Mouse (Mus musculus): ENCODE data around the gene Ndufa8. TPM values are rescaled to one million over a fixed set of nuclear protein-coding genes. Genes with fewer than 3 reads are reported as not detected.

The Ndufa8 gene
- polyA plus RNA-seq, 1 experiment from 2014 or later: 156 TPM

GRCm38 (mm10) chr2:36081446-36081845 is 32.2 kb upstream of the Ndufa8 start:
- peaks cover 22% of the 10 kb centered on the region; the same call in 1 of the 2 replicates for H3K27me3 ChIP-seq
- no peaks in the 10 kb centered on the region for H3K4me1 ChIP-seq (replicated peaks)
- H3K4me2 ChIP-seq: no peak overlapping the region
- H3K9me3 ChIP-seq (replicated peaks): no peaks in the 10 kb centered on the region
- no peak overlapping the region for H3K9ac ChIP-seq
- WGBS (ENCODE audit: insufficient replicate concordance): 34% methylated on average over 9 of the region's 9 CpGs
- no peak overlapping the region for H3K27ac ChIP-seq
- ATAC-seq (ENCODE audit: low read depth) (peak; percentile 87), DNase-seq (no peak)
- H3K4me3 ChIP-seq (replicated peaks): no peak overlapping the region
- no peaks in the 10 kb centered on the region for H3K36me3 ChIP-seq

DNA sequence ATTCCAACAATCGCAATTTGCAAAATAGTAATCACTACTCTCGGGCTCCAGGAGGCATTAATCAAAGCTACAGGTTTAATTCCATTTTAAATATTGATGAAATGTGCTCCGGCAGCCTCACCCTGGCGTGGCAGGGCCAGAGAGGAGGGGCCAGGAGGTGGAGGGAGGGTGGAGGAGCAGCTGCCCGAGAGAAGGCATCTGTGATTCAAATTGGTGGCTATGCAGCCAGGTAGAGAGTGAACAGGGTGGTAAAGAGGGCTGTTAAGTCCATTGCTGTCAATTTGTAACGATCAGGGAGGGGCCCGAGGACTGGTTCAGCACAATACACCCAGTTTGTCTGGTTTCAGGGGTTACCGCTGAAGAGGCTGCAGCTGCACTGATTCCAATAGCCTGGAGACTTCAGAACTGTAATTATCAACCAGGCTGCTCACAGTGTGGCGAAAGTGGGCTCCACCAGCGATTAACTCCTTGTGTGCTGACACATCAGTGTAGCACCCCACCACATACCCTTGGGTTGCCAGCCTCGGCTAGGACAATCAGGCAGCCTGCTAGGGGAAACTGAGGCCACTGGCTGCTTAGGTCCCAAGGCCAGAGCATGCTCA is 28.1 kb upstream of the Ndufa8 start:
- Histone ChIP-seq H3K9ac (no peak overlapping the region), H3K27ac (no peak overlapping the region), H3K4me1 (replicated peaks) (no peaks in the 10 kb centered on the region), H3K36me3 (no peaks in the 10 kb centered on the region), H3K4me2 (no peak overlapping the region), H3K27me3 (peaks cover 11% of the 10 kb centered on the region; the same call in 1 of the 2 replicates), H3K4me3 (replicated peaks) (no peak overlapping the region), H3K9me3 (replicated peaks) (no peaks in the 10 kb centered on the region)
- DNase-seq (no peak), ATAC-seq (ENCODE audit: low read depth) (no peak)
- WGBS (ENCODE audit: insufficient replicate concordance): 27% methylated on average over 11 of the region's 11 CpGs

DNA sequence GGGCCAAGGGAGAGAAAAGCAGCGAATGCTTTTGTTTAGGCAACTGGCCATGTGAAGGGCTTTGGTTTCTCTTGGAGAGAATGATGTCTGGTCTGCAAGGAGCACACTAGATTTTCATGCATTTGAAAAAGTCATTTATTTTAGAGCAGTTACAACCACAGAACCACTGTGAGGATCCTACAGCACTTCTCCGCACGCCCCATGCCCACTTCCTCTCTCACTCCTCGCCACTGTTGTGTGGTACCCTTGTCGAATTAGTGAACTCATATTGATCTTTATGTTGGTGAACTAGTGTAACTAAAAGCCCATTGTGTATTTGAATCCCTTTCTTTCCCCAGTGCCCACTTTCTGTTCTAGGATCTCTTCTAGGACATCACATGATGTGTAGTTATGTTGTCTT is 26.0 kb upstream of the Ndufa8 start:
- 57% methylated on average over 5 of the region's 5 CpGs for WGBS (ENCODE audit: insufficient replicate concordance)
- DNase-seq (no peak), ATAC-seq (ENCODE audit: low read depth) (no peak)
- Histone ChIP-seq H3K4me2 (no peak overlapping the region), H3K27me3 (peaks cover 11% of the 10 kb centered on the region; the same call in 1 of the 2 replicates), H3K27ac (no peak overlapping the region), H3K36me3 (no peaks in the 10 kb centered on the region), H3K4me1 (replicated peaks) (no peaks in the 10 kb centered on the region), H3K9ac (no peak overlapping the region), H3K4me3 (replicated peaks) (no peak overlapping the region), H3K9me3 (replicated peaks) (no peaks in the 10 kb centered on the region)

DNA sequence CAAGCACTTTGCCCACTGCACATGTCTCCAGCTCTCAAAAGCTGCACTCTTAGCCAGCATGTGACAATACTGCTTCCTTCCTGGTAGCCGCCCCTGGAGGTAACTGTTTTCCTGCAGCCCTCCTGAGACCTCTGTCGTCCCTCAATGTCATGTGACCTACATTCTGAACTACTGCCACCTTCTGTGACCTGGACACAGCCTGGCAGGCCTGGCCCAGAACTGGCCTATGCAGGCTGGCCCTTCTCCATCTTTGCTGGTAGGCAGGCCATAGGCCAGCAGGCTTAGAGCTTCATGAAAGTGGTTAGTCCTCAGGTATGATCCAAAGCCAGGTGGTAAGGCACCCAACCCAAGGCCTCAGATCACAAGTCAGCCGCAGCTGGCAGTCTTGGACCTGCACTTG is 24.6 kb upstream of the Ndufa8 start:
- H3K9me3 ChIP-seq (replicated peaks): no peaks in the 10 kb centered on the region
- no peak overlapping the region for H3K27ac ChIP-seq
- no peak overlapping the region for H3K4me2 ChIP-seq
- no peak overlapping the region for H3K4me3 ChIP-seq (replicated peaks)
- no peak for DNase-seq
- peaks cover 9% of the 10 kb centered on the region; the same call in 1 of the 2 replicates for H3K27me3 ChIP-seq
- no peaks in the 10 kb centered on the region for H3K4me1 ChIP-seq (replicated peaks)
- ATAC-seq (ENCODE audit: low read depth): no peak
- no peaks in the 10 kb centered on the region for H3K36me3 ChIP-seq
- 42% methylated on average over 3 of the region's 3 CpGs for WGBS (ENCODE audit: insufficient replicate concordance)
- no peak overlapping the region for H3K9ac ChIP-seq

GRCm38 (mm10) chr2:36071660-36072305 is 22.6 kb upstream of the Ndufa8 start:
- Histone ChIP-seq H3K27me3 (no peaks in the 10 kb centered on the region), H3K4me1 (replicated peaks) (no peaks in the 10 kb centered on the region), H3K9ac (no peak overlapping the region), H3K9me3 (replicated peaks) (no peaks in the 10 kb centered on the region), H3K27ac (no peak overlapping the region), H3K4me3 (replicated peaks) (no peak overlapping the region), H3K4me2 (no peak overlapping the region), H3K36me3 (no peaks in the 10 kb centered on the region)
- ATAC-seq (ENCODE audit: low read depth) (peak; percentile 43), DNase-seq (no peak)
- 61% methylated on average over 8 of the region's 8 CpGs for WGBS (ENCODE audit: insufficient replicate concordance)

DNA sequence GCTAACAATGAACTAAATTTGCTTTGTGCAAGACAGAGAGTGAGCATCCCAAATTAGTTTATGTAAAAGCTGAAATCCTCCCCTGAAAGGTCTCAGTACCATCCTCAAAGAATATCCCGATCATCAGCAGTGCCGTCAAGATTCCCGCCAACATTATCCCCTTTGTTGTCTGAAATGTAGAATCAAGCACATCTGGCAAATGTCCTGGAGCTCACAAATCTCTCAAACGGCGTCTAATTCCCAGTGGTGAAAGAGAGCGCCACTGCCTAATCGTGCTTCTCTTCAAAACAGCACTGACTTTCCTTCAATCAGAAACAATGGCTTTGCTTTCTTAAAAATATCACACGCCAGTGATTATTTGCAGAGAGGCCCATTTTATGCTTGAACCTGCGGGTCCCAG is 17.9 kb upstream of the Ndufa8 start:
- no peak overlapping the region for H3K27ac ChIP-seq
- H3K4me3 ChIP-seq (replicated peaks): no peak overlapping the region
- no peaks in the 10 kb centered on the region for H3K27me3 ChIP-seq
- no peaks in the 10 kb centered on the region for H3K36me3 ChIP-seq
- H3K9me3 ChIP-seq (replicated peaks): no peaks in the 10 kb centered on the region
- no peak overlapping the region for H3K9ac ChIP-seq
- H3K4me2 ChIP-seq: no peak overlapping the region
- H3K4me1 ChIP-seq (replicated peaks): no peaks in the 10 kb centered on the region
- DNase-seq: no peak
- ATAC-seq (ENCODE audit: low read depth): no peak
- 74% methylated on average over 9 of the region's 9 CpGs for WGBS (ENCODE audit: insufficient replicate concordance)

GRCm38 (mm10) chr2:36061409-36061808 is 12.2 kb upstream of the Ndufa8 start:
- Histone ChIP-seq H3K4me1 (replicated peaks) (no peaks in the 10 kb centered on the region), H3K27me3 (no peaks in the 10 kb centered on the region), H3K36me3 (no peaks in the 10 kb centered on the region), H3K9ac (no peak overlapping the region), H3K9me3 (replicated peaks) (no peaks in the 10 kb centered on the region), H3K27ac (no peak overlapping the region), H3K4me3 (replicated peaks) (no peak overlapping the region), H3K4me2 (no peak overlapping the region)
- WGBS (ENCODE audit: insufficient replicate concordance): 48% methylated on average over 5 of the region's 5 CpGs
- DNase-seq (no peak), ATAC-seq (ENCODE audit: low read depth) (no peak)

DNA sequence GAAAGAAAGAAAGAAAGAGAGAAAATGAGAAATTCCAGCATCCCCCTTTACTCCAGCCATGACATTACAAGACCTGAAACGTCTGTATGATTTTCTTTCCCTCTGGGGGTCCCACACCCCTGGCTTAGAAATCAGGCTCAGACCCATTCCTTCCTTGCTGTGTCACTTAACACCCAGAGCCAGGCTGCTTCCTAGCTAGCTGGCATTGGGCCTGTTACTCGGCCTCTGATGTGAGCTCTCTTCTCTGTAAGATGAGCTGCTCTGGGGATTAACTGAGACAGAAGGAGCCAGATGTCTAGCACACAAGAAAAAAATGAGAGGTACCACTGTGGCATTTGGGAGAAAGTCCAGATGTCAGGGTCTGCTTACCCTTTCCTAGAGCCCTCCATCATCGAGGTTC is 7.0 kb upstream of the Ndufa8 start:
- WGBS (ENCODE audit: insufficient replicate concordance): 29% methylated on average over 3 of the region's 3 CpGs
- H3K27ac ChIP-seq: no peak overlapping the region
- no peaks in the 10 kb centered on the region for H3K4me1 ChIP-seq (replicated peaks)
- H3K27me3 ChIP-seq: 0 out of 2 replicates have a peak, but pooled peaks cover 3% of the 10 kb centered on the region
- ATAC-seq (ENCODE audit: low read depth) (no peak), DNase-seq (no peak)
- no peak overlapping the region for H3K4me2 ChIP-seq
- no peaks in the 10 kb centered on the region for H3K9me3 ChIP-seq (replicated peaks)
- H3K4me3 ChIP-seq (replicated peaks): no peak overlapping the region
- H3K9ac ChIP-seq: no peak overlapping the region
- no peaks in the 10 kb centered on the region for H3K36me3 ChIP-seq

DNA sequence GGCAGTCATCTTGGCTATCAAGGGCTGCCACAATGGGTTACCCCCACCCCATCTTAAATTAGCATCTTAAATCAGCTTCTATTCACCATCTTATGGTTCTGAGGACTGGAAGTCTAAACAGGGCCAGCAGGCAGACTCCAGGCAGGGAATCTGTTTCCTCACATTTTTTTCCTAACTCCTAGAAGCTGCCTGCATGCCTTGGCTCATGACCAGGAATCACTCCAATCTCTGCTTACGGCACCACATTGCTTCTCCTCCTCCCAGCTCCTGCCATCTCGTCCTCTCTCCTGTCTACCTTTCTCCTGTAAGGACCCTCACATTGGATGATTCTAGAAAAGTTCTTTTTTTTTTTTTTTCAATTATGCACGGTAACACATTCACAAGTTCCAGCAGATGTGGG is 4.0 kb upstream of the Ndufa8 start:
- ATAC-seq (ENCODE audit: low read depth): no peak
- no peak overlapping the region for H3K4me3 ChIP-seq (replicated peaks)
- WGBS (ENCODE audit: insufficient replicate concordance): 57% methylated on average over 3 of the region's 3 CpGs
- no peaks in the 10 kb centered on the region for H3K36me3 ChIP-seq
- H3K4me2 ChIP-seq: no peak overlapping the region
- H3K27me3 ChIP-seq: peaks cover 9% of the 10 kb centered on the region
- H3K9ac ChIP-seq: no peak overlapping the region
- no peak for DNase-seq
- no peak overlapping the region for H3K27ac ChIP-seq
- H3K9me3 ChIP-seq (replicated peaks): no peaks in the 10 kb centered on the region
- peaks cover 8% of the 10 kb centered on the region for H3K4me1 ChIP-seq (replicated peaks)

DNA sequence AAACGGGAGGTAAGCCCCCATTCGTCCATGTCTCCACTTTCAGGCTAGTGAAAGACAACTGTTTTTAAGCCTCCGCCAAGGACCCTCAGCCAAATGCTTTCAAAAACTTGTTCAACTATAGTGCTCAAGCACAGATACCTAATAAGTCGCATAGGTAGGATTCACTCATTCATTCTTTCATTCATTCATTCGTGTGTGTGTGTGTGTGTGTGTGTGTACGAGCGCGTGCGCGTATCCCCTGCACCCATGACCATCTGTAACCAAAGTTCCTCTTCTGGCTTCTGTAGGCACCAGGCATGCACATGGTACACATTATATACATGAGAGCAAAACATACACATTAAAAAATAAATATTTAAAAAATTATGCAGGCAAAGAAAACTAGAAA is 355 bp upstream of the Ndufa8 start:
- H3K9ac ChIP-seq: no peak overlapping the region
- H3K4me1 ChIP-seq (replicated peaks): peaks cover 26% of the 10 kb centered on the region
- ATAC-seq (ENCODE audit: low read depth) (peak; percentile 1; the same call in 1 of the 2 replicates), DNase-seq (no peak)
- peaks cover 5% of the 10 kb centered on the region; the same call in 1 of the 2 replicates for H3K36me3 ChIP-seq
- peaks cover 7% of the 10 kb centered on the region for H3K27me3 ChIP-seq
- H3K27ac ChIP-seq: no peak overlapping the region
- 43% methylated on average over 10 of the region's 10 CpGs for WGBS (ENCODE audit: insufficient replicate concordance)
- peak overlapping the region; percentile 82 for H3K4me2 ChIP-seq
- H3K4me3 ChIP-seq (replicated peaks): peak overlapping the region; percentile 81
- no peaks in the 10 kb centered on the region for H3K9me3 ChIP-seq (replicated peaks)

DNA sequence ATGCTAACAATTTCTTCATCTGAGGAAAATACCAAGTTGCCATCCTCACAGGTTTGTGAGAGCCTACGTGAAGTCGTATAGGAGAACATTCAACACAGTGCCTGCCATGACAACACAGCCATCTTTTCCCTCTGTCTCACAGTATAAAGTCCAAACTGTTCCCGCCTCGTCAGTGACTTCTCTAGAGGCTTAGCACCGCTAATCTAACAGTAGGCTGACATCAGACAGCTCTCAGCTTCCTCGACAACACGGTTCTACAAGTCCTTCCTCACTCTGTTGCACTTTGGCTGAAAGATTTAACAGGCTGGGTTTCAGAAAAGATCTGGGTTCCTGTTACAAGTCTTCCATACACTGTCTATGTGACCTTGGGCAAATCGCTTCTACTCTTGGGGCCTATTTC is 1.0 kb downstream of the Ndufa8 start:
- H3K4me2 ChIP-seq: peak overlapping the region; percentile 82
- ATAC-seq (ENCODE audit: low read depth): no peak
- peaks cover 19% of the 10 kb centered on the region for H3K36me3 ChIP-seq
- peaks cover 7% of the 10 kb centered on the region for H3K27me3 ChIP-seq
- peak overlapping the region; percentile 81 for H3K4me3 ChIP-seq (replicated peaks)
- WGBS (ENCODE audit: insufficient replicate concordance): 33% methylated on average over 8 of the region's 8 CpGs
- H3K4me1 ChIP-seq (replicated peaks): peaks cover 26% of the 10 kb centered on the region
- H3K27ac ChIP-seq: 0 out of 2 replicates have a peak overlapping the region, but pooled peaks have one; percentile 40
- no peaks in the 10 kb centered on the region for H3K9me3 ChIP-seq (replicated peaks)
- peak overlapping the region; percentile 83 for H3K9ac ChIP-seq
- peak; percentile 1 for DNase-seq

GRCm38 (mm10) chr2:36040872-36041271 is 8.3 kb downstream of the Ndufa8 start:
- no peaks in the 10 kb centered on the region for H3K9me3 ChIP-seq (replicated peaks)
- peaks cover 66% of the 10 kb centered on the region for H3K36me3 ChIP-seq
- no peak overlapping the region for H3K9ac ChIP-seq
- H3K4me2 ChIP-seq: no peak overlapping the region
- peaks cover 18% of the 10 kb centered on the region for H3K4me1 ChIP-seq (replicated peaks)
- H3K27me3 ChIP-seq: no peaks in the 10 kb centered on the region
- DNase-seq (no peak), ATAC-seq (ENCODE audit: low read depth) (no peak; the same call in 1 of the 2 replicates)
- H3K27ac ChIP-seq: no peak overlapping the region
- WGBS (ENCODE audit: insufficient replicate concordance): 35% methylated on average over 1 of the region's 1 CpGs
- H3K4me3 ChIP-seq (replicated peaks): no peak overlapping the region

All from liver, embryonic 13.5 days (tissue).